Mouse (Mus musculus) urinary bladder, postnatal 0 days (tissue): ENCODE results near the gene Ntn5. TPM values are rescaled to one million over a fixed set of nuclear protein-coding genes. Genes with fewer than 3 reads are reported as not detected.

ENCODE experiments used
- polyA plus RNA-seq: library from polyadenylated mRNA; unstranded; fragments of >200 nt; fragmentation: Nextera tagmentation; extraction: Ambion mirVana; gene quantifications from 2 replicates; pipeline ENCODE4 v1.2.1, GENCODE M21; 2015

Ntn5 gene
- not detected in 2 replicates for polyA plus RNA-seq

DNA sequence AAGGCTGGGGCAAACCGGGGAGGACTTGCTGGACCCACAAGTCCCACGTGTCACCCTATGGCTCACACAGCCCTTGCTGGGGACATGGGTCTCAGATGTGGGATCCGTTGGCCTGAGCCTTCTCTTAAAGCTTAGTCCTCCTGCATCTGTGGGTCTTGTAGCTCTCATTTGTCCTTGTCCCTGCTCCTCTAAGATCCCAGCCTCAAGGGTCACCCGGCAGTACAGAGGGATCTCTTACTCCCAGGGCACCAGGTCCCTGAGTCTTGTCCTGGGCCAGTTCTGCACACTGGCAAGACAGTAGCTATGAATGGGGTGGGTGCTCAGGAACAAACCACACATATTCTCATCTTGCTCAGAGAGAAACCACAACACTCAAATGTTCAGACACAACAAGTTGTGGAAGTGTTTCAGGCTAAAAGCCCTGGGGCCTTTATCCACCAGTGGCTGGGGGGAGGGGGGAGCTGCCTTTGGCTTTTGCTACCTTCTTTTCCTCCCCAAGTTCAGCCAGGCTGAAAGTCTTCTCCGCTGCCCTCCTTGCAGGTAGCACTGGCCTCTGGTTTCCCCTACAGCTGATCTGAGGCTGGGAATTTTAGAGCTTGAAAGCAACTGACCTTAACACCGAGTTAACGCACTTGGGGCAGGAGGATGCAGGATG is at the start of gene Ntn5:
Ntn5 (plus strand) TSS at position 627 of the 655 bp plus-strand sequence.

DNA sequence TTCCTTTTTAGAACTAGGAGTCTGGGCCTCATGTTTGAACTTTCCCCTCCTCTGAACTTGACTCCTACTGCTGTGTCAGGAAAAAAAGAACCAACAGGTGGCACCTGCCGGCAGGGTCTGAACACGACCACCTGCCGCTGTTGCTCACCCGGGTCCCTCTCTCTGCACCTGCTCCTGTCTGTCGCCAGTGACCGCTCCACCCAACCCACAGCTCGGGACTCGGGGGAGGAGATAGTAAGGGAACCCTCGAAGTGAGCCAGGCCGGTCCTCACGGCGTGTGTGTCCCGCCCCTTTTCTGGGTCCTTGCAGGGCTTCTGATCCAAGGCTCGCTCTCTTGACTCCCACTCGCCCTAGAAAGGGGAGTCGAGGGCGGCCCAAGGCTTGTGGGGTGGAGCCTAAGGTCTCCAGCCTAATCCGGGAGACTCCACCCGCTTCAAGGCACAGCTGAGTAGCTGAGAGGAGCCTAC is 44.2 kb upstream of the Ntn5 start, which contains the start of gene Mamstr:
Mamstr (plus strand) TSS at position 417 of the 467 bp plus-strand sequence.

DNA sequence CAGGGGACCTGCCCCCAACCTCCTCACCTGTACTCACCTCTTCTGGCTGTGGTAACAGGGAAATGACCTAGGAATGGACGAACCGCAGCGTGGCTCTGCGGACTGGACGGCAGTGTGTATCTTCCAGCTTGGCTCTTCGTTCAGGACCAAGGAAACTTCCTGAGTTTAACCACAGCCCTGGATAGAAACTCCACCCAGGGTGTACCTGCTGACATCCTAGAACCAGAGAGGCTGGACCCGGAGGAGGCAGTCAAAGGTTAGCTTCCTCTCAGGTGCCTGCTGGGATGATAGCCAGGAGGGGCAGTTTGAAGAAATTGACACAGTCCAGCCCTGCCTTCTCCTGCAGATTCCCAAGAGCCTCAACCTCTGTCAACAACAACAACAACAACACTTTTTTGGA is 17.7 kb upstream of the Ntn5 start, which contains the start of gene Fut2:
Fut2 (minus strand) TSS at position 234 of the 400 bp plus-strand sequence.

DNA sequence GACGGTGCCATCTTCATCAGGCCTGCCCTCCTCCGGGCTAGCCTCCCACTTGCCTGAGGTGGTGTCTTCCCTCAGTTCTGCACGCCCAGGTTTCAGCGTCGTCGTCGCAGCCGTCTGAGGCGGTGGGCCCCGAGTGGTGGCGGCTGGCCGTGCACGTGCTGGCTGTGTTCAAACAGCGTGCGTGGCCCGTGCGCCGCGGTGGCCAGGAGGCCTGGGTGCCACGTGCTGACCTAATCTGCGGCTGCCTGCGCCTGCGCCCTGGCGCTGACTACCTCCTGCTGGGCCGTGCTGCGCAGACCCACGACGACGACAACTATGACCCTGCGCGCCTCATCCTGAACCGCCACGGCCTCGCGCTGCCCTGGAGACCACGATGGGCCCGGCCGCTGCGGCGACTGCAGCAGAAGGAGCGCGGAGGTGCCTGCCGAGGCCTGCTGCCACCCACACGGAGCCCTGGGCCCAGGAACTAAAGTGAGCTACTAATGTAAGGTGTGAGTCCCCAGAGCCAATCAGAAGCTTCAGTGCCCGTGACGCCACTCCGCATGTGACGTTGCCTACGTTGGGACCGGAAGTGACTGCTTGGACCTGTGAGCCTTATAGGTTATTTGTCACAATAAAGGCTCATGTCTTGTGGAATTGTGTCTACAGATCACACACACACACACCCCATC is 10.2 kb downstream of the Ntn5 start, which contains the start of gene Sec1:
Sec1 (minus strand) TSS at position 482 of the 671 bp plus-strand sequence.

DNA sequence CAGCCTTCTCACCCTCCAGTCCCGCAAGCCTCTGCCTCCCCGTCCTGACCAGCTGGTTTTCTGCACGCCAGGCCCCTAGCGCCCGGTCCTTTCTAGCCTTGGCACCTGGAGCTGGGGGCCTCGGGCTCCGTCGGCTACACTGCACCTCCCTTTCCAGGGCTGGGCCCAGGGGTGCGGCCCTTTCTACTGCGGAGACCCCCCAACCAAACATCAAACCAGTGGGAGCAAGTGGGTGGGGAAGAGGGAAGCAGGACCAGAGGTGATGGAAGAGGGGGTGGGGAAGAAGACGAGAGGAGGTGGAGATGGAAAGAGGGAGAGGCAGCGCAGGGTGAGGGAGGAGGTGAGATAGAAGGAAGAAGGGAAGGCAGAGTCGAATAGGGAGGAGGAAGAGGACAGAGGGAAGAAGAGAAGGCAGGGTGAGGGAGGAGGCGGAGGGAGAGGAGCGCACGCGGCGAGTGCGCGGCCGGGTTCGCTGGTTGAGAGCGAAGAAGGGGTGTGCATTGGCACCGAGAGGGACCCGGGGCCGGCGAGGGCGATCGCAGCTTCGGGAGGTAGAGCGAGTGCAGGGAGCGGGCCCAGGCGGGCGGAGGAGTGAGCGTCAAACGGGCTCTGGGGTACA is 15.8 kb downstream of the Ntn5 start, which contains the start of gene Car11:
Car11 (plus strand) TSS at position 321 of the 619 bp plus-strand sequence.

DNA sequence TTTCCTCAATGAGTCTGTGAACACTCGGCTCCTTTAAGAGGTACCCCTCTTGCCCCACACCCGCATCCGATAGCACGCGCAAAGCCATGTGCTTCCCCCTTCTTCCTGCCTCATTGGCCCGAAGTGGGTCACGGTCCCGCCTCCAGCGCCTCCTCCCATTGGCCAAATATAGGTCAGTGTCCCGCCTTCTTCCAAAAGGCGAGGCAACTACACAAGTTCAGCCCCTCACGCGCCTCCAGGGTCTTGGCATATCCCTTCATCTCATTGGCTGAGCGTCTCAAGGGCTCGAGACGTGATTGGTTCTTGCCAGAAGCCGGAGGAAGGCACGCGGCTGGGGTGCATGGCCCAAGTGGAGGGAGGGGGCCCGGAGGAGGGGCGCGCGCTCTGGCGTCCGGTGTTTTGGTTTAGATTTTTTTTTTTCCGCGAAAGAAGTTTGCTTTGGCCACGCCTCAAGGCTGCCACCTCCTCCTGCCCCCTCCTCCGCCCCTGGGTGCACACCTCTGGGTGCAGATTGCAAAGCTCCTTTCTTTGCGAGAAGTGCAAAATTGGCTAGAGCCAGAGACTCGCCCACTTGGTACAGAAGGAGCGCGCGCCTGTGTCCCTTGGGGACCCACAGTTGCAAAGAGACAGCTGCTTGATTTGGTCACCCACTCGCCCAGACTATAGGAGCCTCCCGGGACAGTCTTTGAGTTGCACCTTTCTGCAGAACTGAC is 21.1 kb downstream of the Ntn5 start, which contains the start of gene Dbp:
Dbp (plus strand) TSS at position 359 of the 713 bp plus-strand sequence.

DNA sequence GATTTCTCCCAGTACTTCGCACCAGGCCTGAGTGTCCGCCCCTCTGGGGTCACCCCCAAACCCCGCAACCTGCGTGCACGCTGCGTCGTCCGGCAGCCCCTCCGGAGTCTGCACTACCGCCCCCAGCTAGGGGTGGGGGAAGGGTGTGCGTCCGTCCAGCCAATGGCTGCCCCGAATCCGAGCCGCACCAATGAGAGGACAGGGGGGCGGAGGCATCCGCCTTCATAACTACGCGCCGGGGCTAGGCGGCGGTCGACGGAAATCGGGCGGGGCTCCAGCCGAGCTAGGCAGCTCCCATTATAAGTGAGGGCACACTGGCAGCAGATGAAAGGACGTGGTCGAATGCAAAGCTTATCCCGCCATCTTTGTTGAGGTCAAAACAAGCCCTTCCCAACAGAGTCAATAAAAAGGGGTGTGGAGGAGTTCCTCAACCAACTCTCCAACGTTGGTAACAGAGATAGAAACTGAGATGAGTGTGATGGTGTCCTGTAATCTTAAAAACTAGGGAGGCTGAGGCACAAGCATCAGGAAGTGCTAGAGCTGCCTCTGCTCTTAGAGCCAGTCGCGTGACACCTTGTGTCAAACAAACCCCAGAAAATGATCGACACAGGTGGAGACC is 31.4 kb downstream of the Ntn5 start, which contains the start of gene Rpl18:
Rpl18 (plus strand) TSS at position 368 of the 619 bp plus-strand sequence.

DNA sequence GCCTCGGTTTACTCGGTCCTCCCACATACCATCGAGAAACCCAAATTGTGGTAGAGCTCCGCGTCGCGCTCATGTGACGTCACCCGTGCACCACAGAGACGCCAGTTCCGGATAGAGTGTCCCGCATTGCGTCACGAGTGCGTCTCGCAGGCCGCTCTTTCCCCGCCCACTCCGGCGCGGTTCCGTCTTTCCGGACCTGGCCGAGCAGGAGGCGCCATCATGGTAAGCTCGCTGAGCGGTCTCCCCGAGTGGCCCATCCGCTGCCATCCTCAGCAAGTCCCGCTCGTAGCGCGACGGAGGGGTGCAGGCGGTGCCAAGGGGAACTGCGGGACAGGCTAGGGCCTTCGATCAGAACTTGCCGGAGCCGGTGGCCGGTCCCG is 34.1 kb downstream of the Ntn5 start, which contains the start of gene Sphk2:
Sphk2 (minus strand) TSS at position 85 of the 380 bp plus-strand sequence.

DNA sequence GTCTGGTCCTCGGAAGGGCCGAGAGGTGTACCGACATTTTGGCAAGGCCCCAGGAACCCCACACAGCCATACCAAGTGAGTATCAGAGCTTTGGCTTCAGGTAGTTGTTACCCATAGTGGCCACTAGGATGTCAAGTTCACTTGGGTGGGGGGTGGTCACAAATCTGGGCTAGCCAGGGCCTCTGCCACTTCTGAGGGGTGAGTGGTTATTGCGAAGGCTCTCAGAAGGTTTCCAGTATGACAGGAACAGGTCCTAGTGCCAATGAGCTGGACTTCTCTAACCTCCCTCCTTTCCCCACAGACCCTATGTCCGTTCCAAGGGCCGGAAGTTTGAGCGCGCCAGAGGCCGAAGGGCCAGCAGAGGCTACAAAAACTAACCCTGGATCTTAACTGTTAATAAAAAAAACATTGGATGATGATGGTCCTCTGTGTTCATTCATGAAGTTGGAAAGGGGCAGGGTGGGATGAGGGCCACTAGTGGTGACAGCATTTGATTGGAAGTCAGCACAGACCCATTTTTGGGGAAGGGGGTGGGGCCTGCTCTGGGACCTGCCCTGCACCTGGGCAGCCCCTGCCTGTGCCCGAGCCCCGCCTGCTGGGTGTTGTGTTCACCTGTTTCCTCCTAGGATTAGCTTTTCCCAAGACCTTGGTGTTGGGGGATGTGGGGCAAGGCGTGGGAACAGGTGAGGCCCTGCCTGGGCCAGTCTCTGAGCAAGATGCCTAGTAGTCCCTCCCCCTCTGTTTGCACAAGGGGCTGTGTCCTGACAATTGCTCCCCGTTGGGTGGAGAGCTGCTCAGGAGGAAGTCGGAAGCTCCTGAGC is 36.8 kb downstream of the Ntn5 start, which contains the start of gene Fam83e:
Fam83e (plus strand) TSS at position 800 of the 821 bp plus-strand sequence.

DNA sequence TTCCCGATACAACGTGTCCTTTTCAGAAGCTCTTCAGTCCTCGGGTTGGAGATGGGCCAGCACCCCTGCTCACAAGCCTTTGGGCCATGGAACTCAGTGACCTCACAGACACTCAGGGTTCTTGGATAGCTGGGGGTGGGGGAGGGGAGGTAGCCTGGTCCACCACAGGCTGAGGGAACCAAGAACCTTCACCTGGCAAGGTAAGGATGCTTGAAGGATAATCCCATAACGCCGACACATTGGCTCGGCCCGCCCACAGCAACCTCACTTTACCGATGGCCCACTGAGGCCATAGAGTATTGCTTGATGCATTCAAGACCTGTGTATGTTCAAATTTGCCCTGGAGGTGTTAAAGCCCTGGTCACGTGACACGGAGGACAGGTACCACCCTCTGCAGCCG is 41.9 kb downstream of the Ntn5 start, which contains the start of gene Spaca4:
Spaca4 (minus strand) TSS at position 101 of the 400 bp plus-strand sequence.

Other genes with a start within 250 kb of the Ntn5 start
- gene Gys1, start 249.2 kb upstream of the Ntn5 start, polyA plus RNA-seq, result 58.4 and 71.6 TPM in 2 replicates
- 42.6 and 47.1 TPM in 2 replicates for gene Ruvbl2, start 245.9 kb upstream of the Ntn5 start, polyA plus RNA-seq
- 3,306 and 5,466 TPM in 2 replicates for gene Ftl1, start 224.1 kb upstream of the Ntn5 start, polyA plus RNA-seq
- 169 and 185 TPM in 2 replicates for gene Bax, start 217.1 kb upstream of the Ntn5 start, polyA plus RNA-seq
- gene Tulp2, start 202.1 kb upstream of the Ntn5 start, polyA plus RNA-seq, result 0.48 and 0.69 TPM in 2 replicates
- not detected in 2 replicates for gene Gm45808, start 197.2 kb upstream of the Ntn5 start, polyA plus RNA-seq
- gene Dhdh, start 195.2 kb upstream of the Ntn5 start, polyA plus RNA-seq, result 2.6 and 3.0 TPM in 2 replicates
- 170 and 174 TPM in 2 replicates for gene Nucb1, start 173.6 kb upstream of the Ntn5 start, polyA plus RNA-seq
- gene Ppp1r15a, start 157.8 kb upstream of the Ntn5 start, polyA plus RNA-seq, result 18.5 and 26.0 TPM in 2 replicates
- 2.5 and 2.8 TPM in 2 replicates for gene Plekha4, start 157.7 kb upstream of the Ntn5 start, polyA plus RNA-seq
- 15.2 and 15.7 TPM in 2 replicates for gene Hsd17b14, start 129.1 kb upstream of the Ntn5 start, polyA plus RNA-seq
- gene Bcat2, start 113.9 kb upstream of the Ntn5 start, polyA plus RNA-seq, result 28.3 TPM in 2 replicates
- 0.17 and 0.23 TPM in 2 replicates for gene Fgf21, start 68.5 kb upstream of the Ntn5 start, polyA plus RNA-seq
- not detected in 2 replicates for gene Fut1, start 66.7 kb upstream of the Ntn5 start, polyA plus RNA-seq
- 0.17 TPM in 1 of 2 replicates, not detected in the other for gene Izumo1, start 62.2 kb upstream of the Ntn5 start, polyA plus RNA-seq
- 3.9 and 4.1 TPM in 2 replicates for gene Rasip1, start 56.5 kb upstream of the Ntn5 start, polyA plus RNA-seq
- gene Mamstr, start 44.0 kb upstream of the Ntn5 start, polyA plus RNA-seq, result 4.6 and 5.5 TPM in 2 replicates
- gene Fut2, start 17.6 kb upstream of the Ntn5 start, polyA plus RNA-seq, result 2.7 and 2.9 TPM in 2 replicates
- 0.10 TPM in 1 of 2 replicates, not detected in the other for gene Sec1, start 10.4 kb downstream of the Ntn5 start, polyA plus RNA-seq
- gene Car11, start 15.8 kb downstream of the Ntn5 start, polyA plus RNA-seq, result 3.4 and 4.0 TPM in 2 replicates
- gene Dbp, start 21.1 kb downstream of the Ntn5 start, polyA plus RNA-seq, result 4.3 and 5.1 TPM in 2 replicates
- gene Rpl18, start 31.4 kb downstream of the Ntn5 start, polyA plus RNA-seq, result 683 and 783 TPM in 2 replicates
- 15.2 and 16.7 TPM in 2 replicates for gene Sphk2, start 34.0 kb downstream of the Ntn5 start, polyA plus RNA-seq
- 0.64 and 0.82 TPM in 2 replicates for gene Fam83e, start 37.2 kb downstream of the Ntn5 start, polyA plus RNA-seq
- not detected in 2 replicates for gene Spaca4, start 41.8 kb downstream of the Ntn5 start, polyA plus RNA-seq
- 0.10 and 0.21 TPM in 2 replicates for gene Lmtk3, start 99.7 kb downstream of the Ntn5 start, polyA plus RNA-seq
- 0.40 and 0.69 TPM in 2 replicates for gene Sult2b1, start 100.6 kb downstream of the Ntn5 start, polyA plus RNA-seq
- gene Cyth2, start 130.6 kb downstream of the Ntn5 start, polyA plus RNA-seq, result 49.2 and 49.5 TPM in 2 replicates
- 0.16 and 0.28 TPM in 2 replicates for gene Kcnj14, start 140.8 kb downstream of the Ntn5 start, polyA plus RNA-seq
- gene Grwd1, start 146.9 kb downstream of the Ntn5 start, polyA plus RNA-seq, result 27.8 and 30.1 TPM in 2 replicates
- 59.9 and 61.7 TPM in 2 replicates for gene Kdelr1, start 188.8 kb downstream of the Ntn5 start, polyA plus RNA-seq
- gene Grin2d, start 194.4 kb downstream of the Ntn5 start, polyA plus RNA-seq, result 0.65 and 0.74 TPM in 2 replicates
- gene Syngr4, start 212.7 kb downstream of the Ntn5 start, polyA plus RNA-seq, result 0.39 and 0.41 TPM in 2 replicates
- gene Tmem143, start 212.9 kb downstream of the Ntn5 start, polyA plus RNA-seq, result 3.6 and 4.0 TPM in 2 replicates
- 311 and 437 TPM in 2 replicates for gene Emp3, start 237.4 kb downstream of the Ntn5 start, polyA plus RNA-seq
- gene Ccdc114, start 240.1 kb downstream of the Ntn5 start, polyA plus RNA-seq, result 1.4 and 1.5 TPM in 2 replicates